22 mouse cellular contexts compared by ENCODE assay signal in the genomic region with DNA sequence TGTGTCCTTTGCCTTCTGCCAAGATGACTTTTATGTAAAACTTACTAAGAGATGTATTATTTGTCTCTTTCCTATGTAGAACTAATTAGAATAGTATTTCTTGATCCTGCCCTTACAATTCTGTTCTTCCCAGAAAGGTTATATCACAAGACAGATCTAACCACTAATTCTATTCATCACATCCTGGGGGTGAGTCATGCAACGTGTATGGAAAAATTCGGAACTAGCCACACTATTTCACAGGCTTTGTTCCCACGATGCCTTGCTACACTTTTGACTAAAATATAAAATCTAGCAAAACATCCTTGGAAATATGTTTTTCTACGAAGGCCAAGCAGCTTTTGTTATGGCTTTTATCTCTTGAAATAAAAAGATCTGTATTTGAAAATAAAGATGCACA.
DNase-seq lines count a peak whose midpoint lies in the region; ATAC-seq lines count a peak whose summit lies in the region.
"Had no signal": no experiment of that assay in that cellular context is flagged by ENCODE, and none has a peak within 500 bp of the region (broad histone marks: within the 10 kb centered on the region; RNA-seq: fewer than 3 reads in every experiment).

No protein-coding gene starts in this region.

- no peak overlapping the region for H3K9ac ChIP-seq in hindbrain, embryonic 12.5 days
- H3K9ac ChIP-seq: embryonic facial prominence, embryonic 13.5 days; heart, embryonic 15.5 days; hindbrain, embryonic 15.5 days had no signal

- H3K4me3 ChIP-seq in hindbrain, embryonic 12.5 days: no peak overlapping the region
- H3K4me3 ChIP-seq: embryonic facial prominence, embryonic 13.5 days; forebrain, embryonic 10.5 days; heart, adult 2 months; heart, embryonic 15.5 days; hindbrain, embryonic 15.5 days had no signal

- no peak overlapping the region for H3K27ac ChIP-seq in hindbrain, embryonic 12.5 days
- H3K27ac ChIP-seq: embryonic facial prominence, embryonic 13.5 days; forebrain, embryonic 10.5 days; heart, adult 2 months; heart, embryonic 15.5 days; hindbrain, embryonic 15.5 days had no signal

- DNase-seq in right cerebral cortex, adult 18-20 months: peak; percentile 5
- DNase-seq in right cerebral cortex, postnatal 14 days: no peak
- DNase-seq in NIH3T3 (ENCODE audit: low read depth): peak; percentile 6
- DNase-seq in fibroblast of lung, adult 2 months (ENCODE audit: low read depth): peak; percentile 45
- no peak for DNase-seq in gastrocnemius, postnatal 25 days
- no peak for DNase-seq in thymus, postnatal 10 days (ENCODE audit: low spot score in 2 of 2)
- DNase-seq: adrenal gland, adult 8-10 months; cerebellum, adult 11-12 months; cerebellum, adult 9-11 months; cerebellum, postnatal 36 days; gastrocnemius, postnatal 10 days; heart, adult 2 months; heart, postnatal 14 days had no signal

- 80% methylated on average over 4 of the region's 4 CpGs for WGBS in hindbrain, embryonic 12.5 days

- no peaks in the 10 kb centered on the region for H3K9me3 ChIP-seq in hindbrain, embryonic 12.5 days (replicated peaks)
- H3K9me3 ChIP-seq: embryonic facial prominence, embryonic 13.5 days; forebrain, embryonic 10.5 days; heart, embryonic 15.5 days; hindbrain, embryonic 15.5 days had no signal

- ATAC-seq in hindbrain, embryonic 12.5 days (ENCODE audit: low FRiP score): no peak
- ATAC-seq: forebrain, embryonic 14.5 days; inflammation-experienced regulatory T-cells, adult 6 months; intestine, postnatal 0 days had no signal

- H3K36me3 ChIP-seq in hindbrain, embryonic 12.5 days: no peaks in the 10 kb centered on the region
- H3K36me3 ChIP-seq: embryonic facial prominence, embryonic 13.5 days; forebrain, embryonic 10.5 days; heart, embryonic 15.5 days; hindbrain, embryonic 15.5 days had no signal

- no peaks in the 10 kb centered on the region for H3K4me1 ChIP-seq in hindbrain, embryonic 12.5 days
- H3K4me1 ChIP-seq: embryonic facial prominence, embryonic 13.5 days; forebrain, embryonic 10.5 days; heart, embryonic 15.5 days; hindbrain, embryonic 15.5 days had no signal

- H3K27me3 ChIP-seq in hindbrain, embryonic 12.5 days: no peaks in the 10 kb centered on the region
- H3K27me3 ChIP-seq: embryonic facial prominence, embryonic 13.5 days; heart, embryonic 15.5 days; hindbrain, embryonic 15.5 days had no signal

- no peak overlapping the region for H3K4me2 ChIP-seq in hindbrain, embryonic 12.5 days (replicated peaks)
- H3K4me2 ChIP-seq: embryonic facial prominence, embryonic 13.5 days; heart, embryonic 11.5 days; heart, embryonic 15.5 days; hindbrain, embryonic 15.5 days had no signal

Comparison
In these comparisons a context has a peak if more than half of its experiments do, and no peak if none do; other contexts are left out.
1. DNase-seq: peak in right cerebral cortex, adult 18-20 months (single experiment), NIH3T3 (single experiment) and fibroblast of lung, adult 2 months (single experiment); none in right cerebral cortex, postnatal 14 days (single experiment), gastrocnemius, postnatal 25 days (single experiment) and thymus, postnatal 10 days (0 of 2).